Mouse (Mus musculus) kidney, adult 2 months (tissue): ENCODE results near the gene Gm3776. TPM values are rescaled to one million over a fixed set of nuclear protein-coding genes. Genes with fewer than 3 reads are reported as not detected.
"Not testable (repeated sequence)": the region's sequence is repeated elsewhere in the genome, so short reads cannot be mapped to it uniquely, and the experiment has no call there.

Source experiments
- DNase-seq: peaks from one replicate; pipeline ENCODE4 v3.0.0; 2021
- H3K27ac ChIP-seq: fragments of 200-500 bp; 2 replicates; pipeline ENCODE4 v1.5.1; 2012; ENCODE audit warnings: low read depth, low read length, control low read depth, inconsistent platforms; ENCODE audit not compliant: insufficient read depth
- H3K27me3 ChIP-seq: fragments of 200-500 bp; replicated peaks from 2 replicates; pipeline ENCODE4 v1.6.1; 2012; ENCODE audit warnings: mild to moderate bottlenecking, moderate library complexity, low read length, inconsistent platforms; ENCODE audit not compliant: control insufficient read depth, insufficient read depth
- H3K36me3 ChIP-seq: fragments of 200-500 bp; 2 replicates; pipeline ENCODE4 v1.6.1; 2012; ENCODE audit warnings: mild to moderate bottlenecking, moderate library complexity, low read length, inconsistent platforms; ENCODE audit not compliant: control insufficient read depth, insufficient read depth
- H3K4me1 ChIP-seq: fragments of 200-500 bp; 2 replicates; pipeline ENCODE4 v1.6.1; 2011; ENCODE audit warnings: low read length; ENCODE audit not compliant: control insufficient read depth, insufficient read depth
- H3K4me3 ChIP-seq: fragments of 200-500 bp; 2 replicates; pipeline ENCODE4 v1.5.1; 2011; ENCODE audit warnings: mild to moderate bottlenecking, low read depth, low read length, control low read depth; ENCODE audit not compliant: insufficient read depth
- CTCF ChIP-seq: fragments of 200-500 bp; conservative IDR thresholded peaks from 2 replicates; pipeline ENCODE4 v1.5.1; 2011; ENCODE audit warnings: low read depth, mild to moderate bottlenecking, control low read depth, low read length, moderate library complexity, mixed read lengths; ENCODE audit not compliant: insufficient read depth, insufficient read length
- WGBS: fragments of 180-500 bp; shearing (Covaris S2); methylation state at CpG from one replicate; pipeline ENCODE4 v1.1.7; 2018; 5-methylcytosine and 5-hydroxymethylcytosine counted together
- polyA plus RNA-seq: library from polyadenylated mRNA; depleted of rRNA; stranded (reverse); fragments of >200 nt; gene quantifications from 2 replicates; pipeline ENCODE4 v1.2.3, GENCODE M21; 2012

The Gm3776 gene
- polyA plus RNA-seq, 1 experiment: 0.80 TPM

- not testable (repeated sequence) for H3K27ac ChIP-seq, H3K4me3 ChIP-seq, H3K4me1 ChIP-seq, H3K36me3 ChIP-seq, H3K27me3 ChIP-seq
- WGBS: 0% methylated on average over 1 of the region's 6 CpGs
- TF ChIP-seq CTCF: peak; percentile 18; the same call in 1 of the 2 replicates
- DNase-seq: peak; percentile 58
Measured at GRCm38 (mm10) chr9:78259688-78260087, 2.8 kb downstream of the Gm3776 start.

GRCm38 (mm10) chr9:78270945-78271344, 14.0 kb downstream of the Gm3776 start:
- H3K4me1 ChIP-seq, H3K4me3 ChIP-seq, H3K36me3 ChIP-seq, H3K27ac ChIP-seq, DNase-seq, H3K27me3 ChIP-seq: not testable (repeated sequence)
- WGBS: 87% methylated on average over 3 of the region's 3 CpGs

GRCm38 (mm10) chr9:78282002-78282711, 25.2 kb downstream of the Gm3776 start:
- H3K36me3 ChIP-seq, H3K4me3 ChIP-seq, H3K27ac ChIP-seq, H3K4me1 ChIP-seq, H3K27me3 ChIP-seq: not testable (repeated sequence)
- WGBS: 45% methylated on average over 4 of the region's 4 CpGs
- DNase-seq: peak; percentile 88

- H3K4me1 ChIP-seq, H3K27ac ChIP-seq, DNase-seq, H3K4me3 ChIP-seq, H3K27me3 ChIP-seq, H3K36me3 ChIP-seq: not testable (repeated sequence)
- WGBS: 42% methylated on average over 1 of the region's 1 CpGs
Measured at GRCm38 (mm10) chr9:78289063-78289462, 32.1 kb downstream of the Gm3776 start.

GRCm38 (mm10) chr9:78289723-78290122, 32.8 kb downstream of the Gm3776 start, which contains the start of gene Gm10639:
Gene Gm10639, plus strand, starts transcription at chr9:78289923.
- H3K4me3 ChIP-seq, H3K4me1 ChIP-seq, H3K27ac ChIP-seq, DNase-seq, H3K36me3 ChIP-seq, H3K27me3 ChIP-seq: not testable (repeated sequence)
- 49% methylated on average over 3 of the region's 3 CpGs for WGBS

GRCm38 (mm10) chr9:78292462-78292861, 35.5 kb downstream of the Gm3776 start:
- 93% methylated on average over 8 of the region's 8 CpGs for WGBS

GRCm38 (mm10) chr9:78293683-78294082, 36.8 kb downstream of the Gm3776 start:
- H3K4me3 ChIP-seq, H3K27me3 ChIP-seq, H3K27ac ChIP-seq, H3K36me3 ChIP-seq, H3K4me1 ChIP-seq: not testable (repeated sequence)
- 39% methylated on average over 1 of the region's 1 CpGs for WGBS
- peak; percentile 51 for DNase-seq

More at GRCm38 (mm10) chr9:78292462-78292861, 35.5 kb downstream of the Gm3776 start:
- H3K4me3 ChIP-seq, DNase-seq, H3K27me3 ChIP-seq, H3K4me1 ChIP-seq, H3K27ac ChIP-seq, H3K36me3 ChIP-seq: not testable (repeated sequence)

- not testable (repeated sequence) for H3K4me1 ChIP-seq, H3K27me3 ChIP-seq, H3K36me3 ChIP-seq, H3K27ac ChIP-seq, H3K4me3 ChIP-seq
- 46% methylated on average over 7 of the region's 7 CpGs for WGBS
- DNase-seq: peak; percentile 67
Measured at GRCm38 (mm10) chr9:78294781-78295180, 37.9 kb downstream of the Gm3776 start.
